Mouse (Mus musculus): ENCODE measurements around the gene Fv1. TPM values are rescaled to one million over a fixed set of nuclear protein-coding genes. Genes with fewer than 3 reads are reported as not detected.

Fv1 gene
- polyA plus RNA-seq, 1 experiment from 2014 or later, result 9.0 TPM

- peak overlapping the region; percentile 83 for H3K9ac ChIP-seq (ENCODE audit: low read length)
- peak overlapping the region; percentile 82 for H3K4me3 ChIP-seq (ENCODE audit: low read depth, low read length)
Observed at GRCm38 (mm10) chr4:147905090-147905659, 36.4 kb downstream of the Fv1 start.

GRCm38 (mm10) chr4:147906230-147906629, 37.5 kb downstream of the Fv1 start:
- peaks cover 8% of the 10 kb centered on the region for H3K4me1 ChIP-seq (replicated peaks; ENCODE audit: control insufficient read depth, insufficient read depth, low read length)
- WGBS, result 83% methylated on average over 5 of the region's 5 CpGs
- ATAC-seq (replicated peaks; ENCODE audit: low FRiP score, low TSS enrichment, low read depth), result no peak

More at GRCm38 (mm10) chr4:147905090-147905659, 36.4 kb downstream of the Fv1 start:
- peak overlapping the region; percentile 63 for H3K4me2 ChIP-seq (ENCODE audit: low read length)
- WGBS, result 1% methylated on average over 8 of the region's 8 CpGs
- H3K27me3 ChIP-seq (replicated peaks; ENCODE audit: control insufficient read depth, insufficient read depth, low read length), result no peaks in the 10 kb centered on the region
- no peak overlapping the region for H3K27ac ChIP-seq (ENCODE audit: low read depth)
- no peaks in the 10 kb centered on the region for H3K9me3 ChIP-seq (ENCODE audit: control insufficient read depth, low read length)
- peaks cover 8% of the 10 kb centered on the region for H3K4me1 ChIP-seq (replicated peaks; ENCODE audit: control insufficient read depth, insufficient read depth, low read length)
- DNase-seq (ENCODE audit: low spot score) (peak; percentile 56), ATAC-seq (replicated peaks; ENCODE audit: low FRiP score, low TSS enrichment, low read depth) (no peak; the same call in 1 of the 2 replicates)
- peaks cover 16% of the 10 kb centered on the region for H3K36me3 ChIP-seq (ENCODE audit: control insufficient read depth, insufficient read depth, low read length)

GRCm38 (mm10) chr4:147909486-147909885, 40.7 kb downstream of the Fv1 start:
- Histone ChIP-seq H3K9ac (ENCODE audit: low read length) (no peak overlapping the region), H3K27me3 (replicated peaks; ENCODE audit: control insufficient read depth, insufficient read depth, low read length) (no peaks in the 10 kb centered on the region), H3K4me2 (ENCODE audit: low read length) (no peak overlapping the region), H3K9me3 (ENCODE audit: control insufficient read depth, low read length) (no peaks in the 10 kb centered on the region), H3K36me3 (ENCODE audit: control insufficient read depth, insufficient read depth, low read length) (peaks cover 9% of the 10 kb centered on the region), H3K27ac (ENCODE audit: low read depth) (no peak overlapping the region), H3K4me1 (replicated peaks; ENCODE audit: control insufficient read depth, insufficient read depth, low read length) (peaks cover 5% of the 10 kb centered on the region), H3K4me3 (ENCODE audit: low read depth, low read length) (no peak overlapping the region)
- DNase-seq (ENCODE audit: low spot score) (no peak), ATAC-seq (replicated peaks; ENCODE audit: low FRiP score, low TSS enrichment, low read depth) (no peak)
- 97% methylated on average over 5 of the region's 5 CpGs for WGBS

More at GRCm38 (mm10) chr4:147906230-147906629, 37.5 kb downstream of the Fv1 start:
- Histone ChIP-seq H3K4me3 (ENCODE audit: low read depth, low read length) (no peak overlapping the region), H3K36me3 (ENCODE audit: control insufficient read depth, insufficient read depth, low read length) (peaks cover 15% of the 10 kb centered on the region), H3K27me3 (replicated peaks; ENCODE audit: control insufficient read depth, insufficient read depth, low read length) (no peaks in the 10 kb centered on the region), H3K9me3 (ENCODE audit: control insufficient read depth, low read length) (no peaks in the 10 kb centered on the region), H3K9ac (ENCODE audit: low read length) (no peak overlapping the region), H3K27ac (ENCODE audit: low read depth) (no peak overlapping the region), H3K4me2 (ENCODE audit: low read length) (no peak overlapping the region)
- DNase-seq (ENCODE audit: low spot score), result no peak

- no peak overlapping the region for H3K4me3 ChIP-seq (ENCODE audit: low read depth, low read length)
- H3K4me2 ChIP-seq (ENCODE audit: low read length), result no peak overlapping the region
- 61% methylated on average over 7 of the region's 7 CpGs for WGBS
- H3K36me3 ChIP-seq (ENCODE audit: control insufficient read depth, insufficient read depth, low read length), result peaks cover 29% of the 10 kb centered on the region
- DNase-seq (ENCODE audit: low spot score) (peak; percentile 63), ATAC-seq (replicated peaks; ENCODE audit: low FRiP score, low TSS enrichment, low read depth) (no peak)
- no peak overlapping the region for H3K27ac ChIP-seq (ENCODE audit: low read depth)
- no peaks in the 10 kb centered on the region for H3K9me3 ChIP-seq (ENCODE audit: control insufficient read depth, low read length)
- H3K9ac ChIP-seq (ENCODE audit: low read length), result no peak overlapping the region
- no peaks in the 10 kb centered on the region for H3K27me3 ChIP-seq (replicated peaks; ENCODE audit: control insufficient read depth, insufficient read depth, low read length)
- no peaks in the 10 kb centered on the region for H3K4me1 ChIP-seq (replicated peaks; ENCODE audit: control insufficient read depth, insufficient read depth, low read length)
Observed at GRCm38 (mm10) chr4:147918459-147919121, 49.8 kb downstream of the Fv1 start.

Other genes with a start within 250 kb of the Fv1 start
- gene Zfp979, start 226.5 kb upstream of the Fv1 start, polyA plus RNA-seq (2014; fragmentation: Nextera tagmentation; extraction: Ambion mirVana), result 3.2 and 3.3 TPM in 2 replicates
- gene Zfp534, start 166.4 kb upstream of the Fv1 start, polyA plus RNA-seq (2014; fragmentation: Nextera tagmentation; extraction: Ambion mirVana), result not detected in 2 replicates
- gene Zfp984, start 59.2 kb upstream of the Fv1 start, polyA plus RNA-seq (2014; fragmentation: Nextera tagmentation; extraction: Ambion mirVana), result 8.8 and 11.5 TPM in 2 replicates
- 4.7 TPM in 2 replicates for gene Zfp933, start 20.6 kb upstream of the Fv1 start, polyA plus RNA-seq (2014; fragmentation: Nextera tagmentation; extraction: Ambion mirVana)
- 32.1 and 34.6 TPM in 2 replicates for gene Miip, start 163 bp upstream of the Fv1 start, polyA plus RNA-seq (2014; fragmentation: Nextera tagmentation; extraction: Ambion mirVana)
- gene Mfn2, start 35.7 kb downstream of the Fv1 start, polyA plus RNA-seq (2014; fragmentation: Nextera tagmentation; extraction: Ambion mirVana), result 31.6 and 33.3 TPM in 2 replicates
- 40.9 and 44.1 TPM in 2 replicates for gene Plod1, start 67.8 kb downstream of the Fv1 start, polyA plus RNA-seq (2014; fragmentation: Nextera tagmentation; extraction: Ambion mirVana)
- 19.9 and 21.3 TPM in 2 replicates for gene 2510039O18Rik, start 71.9 kb downstream of the Fv1 start, polyA plus RNA-seq (2014; fragmentation: Nextera tagmentation; extraction: Ambion mirVana)
- 0.40 TPM in 1 of 2 replicates, not detected in the other for gene Nppb, start 116.8 kb downstream of the Fv1 start, polyA plus RNA-seq (2014; fragmentation: Nextera tagmentation; extraction: Ambion mirVana)
- gene Nppa, start 131.7 kb downstream of the Fv1 start, polyA plus RNA-seq (2014; fragmentation: Nextera tagmentation; extraction: Ambion mirVana), result 0.28 and 0.56 TPM in 2 replicates
- 5.2 and 5.3 TPM in 2 replicates for gene Clcn6, start 169.8 kb downstream of the Fv1 start, polyA plus RNA-seq (2014; fragmentation: Nextera tagmentation; extraction: Ambion mirVana)
- gene Mthfr, start 170.1 kb downstream of the Fv1 start, polyA plus RNA-seq (2014; fragmentation: Nextera tagmentation; extraction: Ambion mirVana), result 17.8 and 18.4 TPM in 2 replicates
- gene Agtrap, start 219.1 kb downstream of the Fv1 start, polyA plus RNA-seq (2014; fragmentation: Nextera tagmentation; extraction: Ambion mirVana), result 15.9 and 16.4 TPM in 2 replicates